Mouse (Mus musculus) cortical plate, adult 2 months (tissue): ENCODE measurements around the gene Tbx21. TPM values are rescaled to one million over a fixed set of nuclear protein-coding genes. Genes with fewer than 3 reads are reported as not detected.

Experiments
- H3K27ac ChIP-seq: fragments of 200-500 bp; 2 replicates; pipeline ENCODE4 v1.5.1; 2012; ENCODE audit warnings: low read length, control low read depth, inconsistent platforms; ENCODE audit not compliant: insufficient read depth
- H3K4me1 ChIP-seq: fragments of 200-500 bp; 2 replicates; pipeline ENCODE4 v1.6.1; 2011; ENCODE audit warnings: low read length; ENCODE audit not compliant: control insufficient read depth, insufficient read depth
- H3K4me3 ChIP-seq: fragments of 200-500 bp; 2 replicates; pipeline ENCODE4 v1.5.1; 2011; ENCODE audit warnings: mild to moderate bottlenecking, low read length, control low read depth; ENCODE audit not compliant: insufficient read depth
- CTCF ChIP-seq: fragments of 200-500 bp; IDR thresholded peaks from 2 replicates; pipeline ENCODE4 v1.5.1; 2011; ENCODE audit warnings: mild to moderate bottlenecking, control low read depth, low read length; ENCODE audit not compliant: insufficient read depth; ENCODE audit errors: extremely low read depth
- POLR2A ChIP-seq: fragments of 200-500 bp; IDR thresholded peaks from 2 replicates; pipeline ENCODE4 v1.6.1; 2011; ENCODE audit warnings: mild to moderate bottlenecking, low read length, control low read depth; ENCODE audit not compliant: insufficient read depth; ENCODE audit errors: extremely low read depth
- polyA plus RNA-seq: library from polyadenylated mRNA; depleted of rRNA; stranded (reverse); fragments of >200 nt; gene quantifications from 2 replicates; pipeline ENCODE4 v1.2.3, GENCODE M21; 2012

Gene Tbx21
- polyA plus RNA-seq, 1 experiment, result 0.10 TPM

DNA sequence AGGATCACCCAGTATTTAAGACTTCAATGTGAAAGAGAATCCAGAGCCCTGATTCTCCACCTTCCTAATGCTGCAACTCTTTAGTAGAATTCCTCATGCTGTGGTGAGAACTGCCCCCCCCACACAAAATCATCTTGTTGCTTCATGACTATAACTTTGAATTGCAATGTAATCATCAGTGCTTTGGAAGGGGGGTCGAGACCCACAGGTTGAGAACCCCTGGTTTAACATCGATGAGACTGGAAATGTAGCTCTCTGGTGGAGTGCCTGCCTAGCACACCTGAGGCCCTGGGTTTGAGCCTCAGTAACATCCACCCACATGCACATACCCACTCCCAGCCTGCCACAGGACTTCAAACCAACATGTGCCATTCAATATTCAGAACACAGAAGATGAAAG lies 20.5 kb downstream of the Tbx21 start:
- TF ChIP-seq POLR2A (no peak), CTCF (no peak)
- H3K27ac ChIP-seq, result no peak overlapping the region
- no peaks in the 10 kb centered on the region for H3K4me1 ChIP-seq
- no peak overlapping the region for H3K4me3 ChIP-seq

DNA sequence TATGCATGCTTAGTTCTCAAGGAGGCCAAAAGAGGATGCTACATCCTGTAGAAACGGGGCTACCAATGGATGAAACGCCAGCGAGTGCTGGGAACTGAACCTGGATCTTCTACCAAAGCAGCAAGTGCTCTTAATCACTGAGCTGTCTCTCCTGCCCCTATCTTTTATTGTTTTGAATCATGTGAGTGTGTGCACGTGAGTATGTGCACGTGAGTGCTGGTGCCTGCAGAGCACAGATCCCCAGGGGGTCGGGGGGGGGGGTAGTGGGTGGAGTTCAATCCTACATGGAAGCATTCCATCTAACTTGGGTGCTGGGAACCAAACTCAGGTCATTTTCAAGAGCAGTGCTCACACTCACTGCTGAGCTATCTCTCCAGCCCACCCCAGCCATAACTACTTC lies 28.8 kb downstream of the Tbx21 start:
- Histone ChIP-seq H3K27ac (no peak overlapping the region), H3K4me3 (no peak overlapping the region)
- TF ChIP-seq CTCF (no peak), POLR2A (no peak)

DNA sequence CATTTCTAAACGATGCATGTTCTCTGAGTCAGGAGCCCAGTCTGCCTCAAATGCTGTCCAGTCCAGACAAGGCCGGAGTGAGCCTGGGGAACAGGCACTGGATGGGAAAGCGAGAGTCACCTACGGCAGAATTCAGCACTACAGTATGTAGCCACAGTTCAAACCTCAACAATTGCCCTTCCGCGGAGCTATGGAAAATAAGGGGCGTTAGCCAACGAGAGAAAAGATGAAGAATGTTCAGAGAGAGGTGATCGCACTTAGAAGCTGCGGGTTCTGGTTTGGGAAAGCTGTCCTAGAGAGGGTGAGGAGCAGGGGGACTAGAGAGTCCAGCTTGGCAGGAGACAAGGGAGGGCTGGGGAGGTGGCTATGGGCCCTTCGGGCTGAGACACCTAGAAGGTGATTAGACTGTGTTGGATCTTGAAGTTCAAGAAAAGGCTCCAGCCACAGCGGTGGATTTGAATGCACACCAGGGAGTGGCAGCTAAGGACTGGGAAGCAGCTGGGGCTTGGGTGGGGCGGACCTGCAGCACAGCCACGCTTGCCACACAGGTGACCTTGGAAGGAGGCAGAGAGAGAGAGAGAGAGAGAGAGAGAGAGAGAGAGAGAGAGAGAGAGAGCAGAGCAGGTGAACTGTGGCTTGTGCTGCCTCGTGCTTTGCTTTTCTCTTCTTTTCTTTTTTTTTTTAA lies 30.2 kb downstream of the Tbx21 start:
- H3K4me1 ChIP-seq, result no peaks in the 10 kb centered on the region
- no peak for TF ChIP-seq POLR2A
- TF ChIP-seq CTCF, result no peak
- no peak overlapping the region for H3K27ac ChIP-seq
- H3K4me3 ChIP-seq, result no peak overlapping the region

More for the DNA sequence above, 28.8 kb downstream of the Tbx21 start:
- no peaks in the 10 kb centered on the region for H3K4me1 ChIP-seq

DNA sequence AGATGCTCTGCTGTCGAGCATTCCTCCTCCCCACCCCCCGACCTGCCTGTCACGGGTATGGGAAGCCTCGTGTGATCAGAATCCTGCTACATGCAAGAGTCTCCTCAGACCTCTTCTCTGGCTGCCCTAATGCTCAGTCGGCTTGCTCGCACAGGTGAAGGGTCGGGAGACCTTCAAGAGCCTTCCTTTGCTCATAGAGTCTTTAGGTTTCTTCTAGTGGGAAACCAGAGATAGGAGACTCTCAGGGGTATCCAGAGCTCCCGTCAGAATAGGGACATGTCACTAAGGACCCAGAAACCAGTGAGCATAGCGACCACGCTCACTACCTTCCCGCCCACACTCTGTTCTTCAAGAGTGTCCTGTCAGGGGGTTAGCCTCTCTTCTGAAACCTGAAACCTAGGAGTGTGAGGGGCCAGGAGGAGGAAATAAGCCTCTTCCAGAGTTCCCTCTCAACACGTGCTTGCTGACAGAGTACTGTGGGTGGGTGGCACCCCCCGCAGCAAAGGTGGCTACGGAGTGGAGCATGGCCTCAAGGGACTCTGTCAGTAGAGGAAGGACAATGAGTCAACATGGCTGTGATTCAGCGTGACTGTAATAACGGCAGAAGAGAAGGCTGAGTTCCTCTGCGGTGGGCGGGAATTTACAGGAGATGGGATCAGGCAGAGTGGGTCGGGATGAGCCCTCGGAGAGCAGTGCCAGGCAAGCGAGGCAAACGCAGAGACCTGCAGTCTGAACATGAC lies 31.6 kb downstream of the Tbx21 start:
- H3K27ac ChIP-seq, result no peak overlapping the region
- no peaks in the 10 kb centered on the region for H3K4me1 ChIP-seq
- TF ChIP-seq CTCF (no peak), POLR2A (no peak)
- H3K4me3 ChIP-seq, result no peak overlapping the region

DNA sequence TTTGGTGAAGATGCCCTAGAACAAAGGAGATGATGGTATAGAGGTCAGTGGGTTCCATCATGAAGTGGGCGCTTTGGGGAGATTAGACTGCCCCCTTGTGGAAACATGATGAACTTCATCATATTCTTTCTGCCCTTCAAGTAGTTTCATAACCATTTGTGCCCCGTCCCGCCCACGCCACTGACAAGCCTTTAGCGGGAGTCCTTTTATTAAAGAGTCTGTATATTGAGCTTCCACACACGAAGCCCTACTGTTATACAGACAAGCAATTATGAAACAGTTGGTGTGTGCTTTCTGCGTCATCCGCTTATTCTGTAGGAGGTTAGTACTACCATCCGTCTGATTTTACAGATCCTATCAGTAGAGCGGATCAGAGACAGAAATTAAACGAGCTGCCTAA lies 32.2 kb downstream of the Tbx21 start:
- Histone ChIP-seq H3K27ac (no peak overlapping the region), H3K4me3 (no peak overlapping the region), H3K4me1 (no peaks in the 10 kb centered on the region)
- TF ChIP-seq POLR2A, result no peak
- TF ChIP-seq CTCF, result peak; percentile 55

DNA sequence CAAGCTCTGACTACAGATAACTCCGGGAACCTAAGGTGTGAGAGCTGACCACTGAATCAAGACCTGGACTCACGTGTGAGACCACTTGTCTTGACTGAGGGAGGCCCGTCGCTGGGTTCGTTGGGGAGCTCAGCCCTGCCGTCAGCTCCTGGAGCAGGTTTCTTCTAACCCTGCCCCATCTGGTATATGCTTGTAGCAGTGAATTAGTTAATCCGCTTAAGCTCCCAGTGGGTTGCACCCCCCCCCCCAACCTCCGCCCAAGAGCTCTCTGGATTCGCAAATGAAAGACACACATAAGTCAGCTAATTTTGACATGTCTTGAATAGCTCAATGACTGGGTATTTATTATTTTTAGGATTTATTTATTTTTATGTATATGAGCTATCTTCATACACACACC lies 34.8 kb downstream of the Tbx21 start:
- no peaks in the 10 kb centered on the region for H3K4me1 ChIP-seq
- H3K4me3 ChIP-seq, result no peak overlapping the region
- TF ChIP-seq POLR2A (no peak), CTCF (no peak)
- no peak overlapping the region for H3K27ac ChIP-seq

DNA sequence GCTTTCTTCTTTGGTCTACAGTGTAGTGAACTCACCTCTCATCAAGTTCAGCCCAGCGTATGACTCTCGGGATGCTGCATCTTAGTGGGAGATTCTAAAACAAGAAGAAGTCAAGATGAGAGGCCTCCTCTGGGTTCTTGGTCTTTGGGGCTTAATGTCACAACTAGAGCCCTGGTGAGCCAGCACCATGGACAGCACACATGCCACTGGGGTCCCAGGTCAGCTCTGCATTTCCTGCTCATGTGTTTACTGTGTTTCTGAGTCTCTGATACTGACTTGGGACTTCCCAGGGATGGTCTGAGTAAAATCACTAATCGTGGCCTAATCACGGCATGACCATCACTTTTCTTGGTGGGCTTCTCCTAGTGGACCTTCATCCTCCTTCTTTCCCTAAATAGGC lies 36.4 kb downstream of the Tbx21 start:
- no peak overlapping the region for H3K4me3 ChIP-seq
- no peaks in the 10 kb centered on the region for H3K4me1 ChIP-seq
- TF ChIP-seq POLR2A (no peak), CTCF (no peak)
- no peak overlapping the region for H3K27ac ChIP-seq

DNA sequence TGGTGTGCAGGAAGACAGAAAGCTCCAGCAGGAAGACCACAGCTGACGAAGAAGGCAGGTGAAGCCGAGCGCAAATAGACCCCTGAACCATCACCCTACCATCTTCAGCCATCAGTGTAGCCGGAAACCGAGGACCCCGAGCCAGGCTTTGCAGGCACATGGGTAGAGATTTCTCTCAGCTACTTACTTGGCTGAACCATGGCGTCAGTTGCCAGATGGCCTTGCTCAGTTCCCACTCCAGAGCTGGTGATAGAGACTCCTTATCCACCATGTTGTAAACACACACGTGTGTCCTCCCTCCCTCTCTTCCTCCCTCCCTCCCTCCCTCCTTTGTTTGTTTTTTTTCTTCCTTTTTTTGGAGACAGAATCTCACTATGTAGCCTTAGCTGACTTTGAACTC lies 40.9 kb downstream of the Tbx21 start:
- no peak overlapping the region for H3K27ac ChIP-seq
- peaks cover 2% of the 10 kb centered on the region; the same call in 1 of the 2 replicates for H3K4me1 ChIP-seq
- H3K4me3 ChIP-seq, result no peak overlapping the region
- TF ChIP-seq POLR2A (no peak), CTCF (no peak)

DNA sequence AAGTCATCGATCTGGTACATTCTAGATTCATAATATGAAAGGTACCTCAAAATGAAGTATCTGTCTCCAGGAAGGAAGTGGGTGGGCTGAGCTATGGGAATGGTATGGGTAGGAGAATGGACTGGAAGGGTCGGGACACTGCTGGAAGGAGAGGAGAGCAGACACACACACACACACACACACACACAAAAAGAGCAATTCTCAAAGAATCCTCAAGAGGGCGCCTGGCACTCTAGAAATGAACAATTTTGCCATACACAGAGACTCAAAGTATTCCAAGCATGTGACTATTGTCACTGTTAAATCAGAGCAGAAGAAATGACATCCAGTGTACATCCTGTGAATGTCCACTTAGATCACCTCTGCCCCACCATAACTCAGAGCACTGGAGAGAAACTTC lies 42.6 kb downstream of the Tbx21 start:
- peaks cover 2% of the 10 kb centered on the region; the same call in 1 of the 2 replicates for H3K4me1 ChIP-seq
- no peak overlapping the region for H3K4me3 ChIP-seq
- no peak for TF ChIP-seq POLR2A
- TF ChIP-seq CTCF, result peak; percentile 77
- H3K27ac ChIP-seq, result no peak overlapping the region

DNA sequence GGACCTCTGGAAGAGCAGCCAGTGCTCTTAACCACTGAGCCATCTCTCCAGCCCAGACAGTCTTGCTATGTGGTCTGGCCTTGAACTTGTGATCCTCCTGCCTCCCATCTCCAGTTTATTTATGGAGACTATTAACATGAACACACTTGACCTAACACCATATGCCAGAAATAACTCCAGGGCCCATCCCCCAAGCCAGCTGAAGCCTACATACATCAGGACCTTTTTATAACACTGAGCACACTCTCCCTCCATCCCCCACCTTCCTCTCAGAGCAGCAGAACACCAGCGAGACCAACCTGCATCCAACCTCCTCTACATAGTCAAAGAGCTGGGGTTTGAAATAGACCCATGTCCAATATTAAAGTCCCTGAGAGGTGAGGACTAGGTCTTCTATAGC lies 44.0 kb downstream of the Tbx21 start:
- TF ChIP-seq CTCF (no peak), POLR2A (no peak)
- Histone ChIP-seq H3K4me3 (no peak overlapping the region), H3K4me1 (peaks cover 2% of the 10 kb centered on the region; the same call in 1 of the 2 replicates), H3K27ac (no peak overlapping the region)
